Mouse (Mus musculus): Measurements from ENCODE around the gene Mrpl24. TPM values are rescaled to one million over a fixed set of nuclear protein-coding genes. Genes with fewer than 3 reads are reported as not detected.

Gene Mrpl24
- polyA plus RNA-seq, 1 experiment from 2014 or later = 50.3 TPM

- Histone ChIP-seq H3K9ac (replicated peaks) (peak within 1 kb of the TSS; percentile 88), H3K27ac (ENCODE audit: low read depth) (peak within 1 kb of the TSS; percentile 95), H3K27me3 (ENCODE audit: insufficient read depth, low read length) (no peaks in the 10 kb centered on the region), H3K9me3 (ENCODE audit: low read length) (no peaks in the 10 kb centered on the region), H3K4me2 (ENCODE audit: low read depth, low read length) (peak within 1 kb of the TSS; percentile 90), H3K4me1 (ENCODE audit: insufficient read depth) (peaks cover 28% of the 10 kb centered on the region), H3K36me3 (replicated peaks; ENCODE audit: insufficient read depth, low read length) (peaks cover 32% of the 10 kb centered on the region), H3K4me3 (ENCODE audit: low read depth, low read length) (peak within 1 kb of the TSS; percentile 87)
- ATAC-seq (peak; percentile 96), DNase-seq (peak; percentile 96)
- under 1% methylated on average over 62 of the region's 78 CpGs for WGBS (ENCODE audit: insufficient replicate concordance)
- peak; percentile 32; the same call in 1 of the 2 replicates for TF ChIP-seq EP300 (IDR thresholded peaks at IDR 0.05; ENCODE audit: low read depth)
- peak; percentile 93 for TF ChIP-seq CTCF (IDR thresholded peaks at IDR 0.05; ENCODE audit: low read depth)
These were observed 10.9 kb downstream of the Mrpl24 start, which contains the start of the genes Isg20l2 and Rrnad1 for GRCm38 (mm10) chr3:87930078-87930795. Gene Isg20l2, plus strand, starts transcription at chr3:87930314. Gene Rrnad1, minus strand, starts transcription at chr3:87930717.

DNA sequence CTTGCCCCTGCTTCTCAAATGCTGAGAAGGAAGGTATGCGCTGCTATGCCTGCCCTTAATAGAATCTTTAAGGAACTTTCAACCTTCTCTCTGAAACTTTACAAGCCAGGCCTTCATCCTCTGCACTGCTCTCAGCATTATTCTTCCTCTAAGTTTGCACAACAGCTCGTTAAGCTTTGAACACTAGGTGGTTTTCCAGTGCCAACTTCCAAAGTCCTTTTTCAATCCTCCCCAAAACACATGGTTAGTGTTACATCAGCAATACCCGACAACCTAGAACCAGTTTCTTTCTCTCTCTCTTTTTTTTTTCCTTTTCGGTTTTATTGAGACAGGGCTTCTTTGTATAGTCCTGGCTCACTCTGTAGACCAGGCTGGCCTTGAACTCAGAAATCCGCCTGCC is 14.7 kb downstream of the Mrpl24 start:
- Histone ChIP-seq H3K9ac (replicated peaks) (no peak overlapping the region), H3K27me3 (ENCODE audit: insufficient read depth, low read length) (no peaks in the 10 kb centered on the region), H3K4me2 (ENCODE audit: low read depth, low read length) (peak overlapping the region; percentile 39), H3K4me1 (ENCODE audit: insufficient read depth) (peaks cover 28% of the 10 kb centered on the region), H3K4me3 (ENCODE audit: low read depth, low read length) (no peak overlapping the region), H3K27ac (ENCODE audit: low read depth) (peak overlapping the region; percentile 57), H3K9me3 (ENCODE audit: low read length) (no peaks in the 10 kb centered on the region), H3K36me3 (replicated peaks; ENCODE audit: insufficient read depth, low read length) (peaks cover 41% of the 10 kb centered on the region)
- TF ChIP-seq CTCF (IDR thresholded peaks at IDR 0.05; ENCODE audit: low read depth) (no peak), EP300 (IDR thresholded peaks at IDR 0.05; ENCODE audit: low read depth) (no peak)
- DNase-seq = no peak
- ATAC-seq = no peak
- 69% methylated on average over 5 of the region's 5 CpGs for WGBS (ENCODE audit: insufficient replicate concordance)

- TF ChIP-seq CTCF (IDR thresholded peaks at IDR 0.05; ENCODE audit: low read depth) = no peak
- TF ChIP-seq EP300 (IDR thresholded peaks at IDR 0.05; ENCODE audit: low read depth) = no peak
- Histone ChIP-seq H3K4me3 (ENCODE audit: low read depth, low read length) (no peak overlapping the region), H3K36me3 (replicated peaks; ENCODE audit: insufficient read depth, low read length) (peaks cover 43% of the 10 kb centered on the region), H3K9ac (replicated peaks) (no peak overlapping the region), H3K4me1 (ENCODE audit: insufficient read depth) (peaks cover 24% of the 10 kb centered on the region), H3K9me3 (ENCODE audit: low read length) (no peaks in the 10 kb centered on the region), H3K27ac (ENCODE audit: low read depth) (peak overlapping the region; percentile 57; the same call in 1 of the 2 replicates), H3K4me2 (ENCODE audit: low read depth, low read length) (0 out of 2 replicates have a peak overlapping the region, but pooled peaks have one; percentile 39), H3K27me3 (ENCODE audit: insufficient read depth, low read length) (no peaks in the 10 kb centered on the region)
- ATAC-seq (no peak), DNase-seq (no peak)
- 79% methylated on average over 4 of the region's 4 CpGs for WGBS (ENCODE audit: insufficient replicate concordance)
These were observed 15.2 kb downstream of the Mrpl24 start for GRCm38 (mm10) chr3:87934501-87934900.

DNA sequence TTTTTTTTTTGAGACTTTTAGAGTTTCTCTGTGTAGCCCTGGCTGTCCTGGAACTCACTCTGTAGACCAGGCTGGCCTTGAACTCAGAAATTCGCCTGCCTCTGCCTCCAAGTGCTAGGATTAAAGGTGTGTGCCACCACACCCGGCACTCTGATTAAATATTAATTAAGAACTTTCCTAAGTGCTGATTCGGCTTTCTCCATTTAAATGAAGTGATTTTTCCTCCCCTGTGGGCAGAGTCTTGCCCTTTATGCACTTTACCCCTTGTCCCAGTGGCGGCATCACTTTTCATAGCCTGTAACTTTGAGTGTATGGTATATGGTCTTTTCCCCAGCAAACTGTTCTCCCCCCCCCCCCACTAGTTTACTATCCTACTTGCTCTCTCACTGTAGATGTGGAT is 15.9 kb downstream of the Mrpl24 start:
- Histone ChIP-seq H3K4me2 (ENCODE audit: low read depth, low read length) (no peak overlapping the region), H3K9ac (replicated peaks) (no peak overlapping the region), H3K4me1 (ENCODE audit: insufficient read depth) (peaks cover 24% of the 10 kb centered on the region), H3K27me3 (ENCODE audit: insufficient read depth, low read length) (no peaks in the 10 kb centered on the region), H3K36me3 (replicated peaks; ENCODE audit: insufficient read depth, low read length) (peaks cover 46% of the 10 kb centered on the region), H3K4me3 (ENCODE audit: low read depth, low read length) (no peak overlapping the region), H3K9me3 (ENCODE audit: low read length) (no peaks in the 10 kb centered on the region), H3K27ac (ENCODE audit: low read depth) (no peak overlapping the region)
- WGBS (ENCODE audit: insufficient replicate concordance) = 78% methylated on average over 4 of the region's 4 CpGs
- TF ChIP-seq CTCF (IDR thresholded peaks at IDR 0.05; ENCODE audit: low read depth) = no peak
- no peak for TF ChIP-seq EP300 (IDR thresholded peaks at IDR 0.05; ENCODE audit: low read depth)
- ATAC-seq = no peak
- DNase-seq = no peak

DNA sequence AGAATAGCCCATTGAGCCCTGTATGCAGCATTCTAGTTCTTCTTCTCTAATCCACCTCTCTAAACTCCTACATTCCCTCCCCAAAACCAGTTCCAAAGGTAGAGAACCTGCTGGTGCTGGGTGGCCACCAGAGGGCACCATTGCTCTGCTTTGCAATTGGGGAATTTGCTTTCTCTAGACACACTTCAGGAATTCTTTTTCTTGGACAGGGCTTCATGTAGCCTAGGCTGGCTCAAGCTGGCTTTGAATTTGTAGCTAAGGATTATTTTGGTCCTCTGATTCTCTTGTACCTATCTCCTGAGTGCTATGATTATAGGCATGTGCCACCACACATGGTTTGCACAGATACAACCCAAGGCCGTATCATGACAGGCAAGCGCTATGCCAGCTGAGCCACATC is 16.5 kb downstream of the Mrpl24 start:
- DNase-seq = peak; percentile 85
- peaks cover 24% of the 10 kb centered on the region for H3K4me1 ChIP-seq (ENCODE audit: insufficient read depth)
- no peaks in the 10 kb centered on the region for H3K9me3 ChIP-seq (ENCODE audit: low read length)
- no peak overlapping the region for H3K4me3 ChIP-seq (ENCODE audit: low read depth, low read length)
- H3K27ac ChIP-seq (ENCODE audit: low read depth) = no peak overlapping the region
- no peaks in the 10 kb centered on the region for H3K27me3 ChIP-seq (ENCODE audit: insufficient read depth, low read length)
- H3K9ac ChIP-seq (replicated peaks) = no peak overlapping the region
- no peak overlapping the region for H3K4me2 ChIP-seq (ENCODE audit: low read depth, low read length)
- 91% methylated on average over 2 of the region's 2 CpGs for WGBS (ENCODE audit: insufficient replicate concordance)
- peaks cover 49% of the 10 kb centered on the region for H3K36me3 ChIP-seq (replicated peaks; ENCODE audit: insufficient read depth, low read length)
- TF ChIP-seq EP300 (IDR thresholded peaks at IDR 0.05; ENCODE audit: low read depth) (no peak), CTCF (IDR thresholded peaks at IDR 0.05; ENCODE audit: low read depth) (peak; percentile 96)
- ATAC-seq = peak; percentile 24; the same call in 1 of the 2 replicates

GRCm38 (mm10) chr3:87940611-87941010 is 21.3 kb downstream of the Mrpl24 start:
- no peaks in the 10 kb centered on the region for H3K9me3 ChIP-seq (ENCODE audit: low read length)
- H3K4me3 ChIP-seq (ENCODE audit: low read depth, low read length) = no peak overlapping the region
- ATAC-seq = no peak
- H3K27me3 ChIP-seq (ENCODE audit: insufficient read depth, low read length) = no peaks in the 10 kb centered on the region; the same call in none of the 2 replicates
- no peak overlapping the region for H3K27ac ChIP-seq (ENCODE audit: low read depth)
- no peaks in the 10 kb centered on the region for H3K4me1 ChIP-seq (ENCODE audit: insufficient read depth)
- no peak overlapping the region for H3K9ac ChIP-seq (replicated peaks)
- no peak for DNase-seq
- peaks cover 51% of the 10 kb centered on the region for H3K36me3 ChIP-seq (replicated peaks; ENCODE audit: insufficient read depth, low read length)
- H3K4me2 ChIP-seq (ENCODE audit: low read depth, low read length) = no peak overlapping the region
- 82% methylated on average over 5 of the region's 5 CpGs for WGBS (ENCODE audit: insufficient replicate concordance)
- TF ChIP-seq EP300 (IDR thresholded peaks at IDR 0.05; ENCODE audit: low read depth) (no peak), CTCF (IDR thresholded peaks at IDR 0.05; ENCODE audit: low read depth) (no peak)

All from liver, postnatal 0 days (tissue).